Comparison of ENCODE assay signal across 24 mouse cellular contexts in genomic region chr9:71643611-71644010, GRCm38 (mm10). TPM values are rescaled to one million over a fixed set of nuclear protein-coding genes. Genes with fewer than 3 reads are reported as not detected.
DNase-seq lines count a peak whose midpoint lies in the region; ATAC-seq and TF ChIP-seq lines count a peak whose summit lies in the region.
"Had no signal": no experiment of that assay in that cellular context is flagged by ENCODE, and none has a peak within 500 bp of the region (broad histone marks: within the 10 kb centered on the region; RNA-seq: fewer than 3 reads in every experiment).

No protein-coding gene starts in this region.

- H3K27ac ChIP-seq in heart, adult 2 months, result no peak overlapping the region
- H3K27ac ChIP-seq in heart, embryonic 12.5 days (ENCODE audit: poor library complexity, severe bottlenecking), result no peak overlapping the region
- no peak overlapping the region for H3K27ac ChIP-seq in liver, adult 2 months (replicated peaks; ENCODE audit: insufficient read depth, low read depth, low read length)
- no peak overlapping the region for H3K27ac ChIP-seq in liver, embryonic 11.5 days (ENCODE audit: low read depth, low read length)
- H3K27ac ChIP-seq: embryonic facial prominence, embryonic 15.5 days; forebrain, embryonic 10.5 days; gastrocnemius, adult 2 months; hindbrain, embryonic 13.5 days had no signal

- TF ChIP-seq CTCF in heart, adult 2 months (IDR thresholded peaks at IDR 0.05), result peak; percentile 19
- peak; percentile 14; the same call in 1 of the 2 replicates for TF ChIP-seq CTCF in liver, adult 2 months (IDR thresholded peaks at IDR 0.05; ENCODE audit: low read depth, low read length)
- peak; percentile 36 for TF ChIP-seq CTCF in E14TG2a.4 (conservative IDR thresholded peaks at IDR 0.05; ENCODE audit: low read length)

- intact Hi-C loops in heart, adult 2 months (cut with DNase I), result no loop called here
- intact Hi-C loops in left cerebral cortex, postnatal 36 days (cut with DNase I), result loop anchor here (10.0 kb wide), 1 partner anchor 761 kb away; no protein-coding TSS in a partner anchor

- H3K4me3 ChIP-seq in heart, adult 2 months, result no peak overlapping the region
- no peak overlapping the region for H3K4me3 ChIP-seq in heart, embryonic 12.5 days
- no peak overlapping the region for H3K4me3 ChIP-seq in liver, adult 2 months (ENCODE audit: insufficient read depth, low read depth, low read length)
- no peak overlapping the region for H3K4me3 ChIP-seq in liver, embryonic 11.5 days (ENCODE audit: low read depth, low read length)
- no peak overlapping the region for H3K4me3 ChIP-seq in E14TG2a.4 (replicated peaks; ENCODE audit: low read length)
- H3K4me3 ChIP-seq: embryonic facial prominence, embryonic 15.5 days; erythroblast, embryonic 14.5 days; forebrain, embryonic 10.5 days; gastrocnemius, adult 2 months; hindbrain, embryonic 13.5 days had no signal

- H3K9me3 ChIP-seq in heart, embryonic 12.5 days (replicated peaks), result no peaks in the 10 kb centered on the region; the same call in 1 of the 2 replicates
- H3K9me3 ChIP-seq in liver, embryonic 11.5 days (ENCODE audit: control insufficient read depth, low read length), result no peaks in the 10 kb centered on the region
- H3K9me3 ChIP-seq in E14TG2a.4 (ENCODE audit: low read length), result no peaks in the 10 kb centered on the region
- H3K9me3 ChIP-seq: hindbrain, embryonic 13.5 days had no signal

- no peak overlapping the region for H3K4me2 ChIP-seq in heart, embryonic 12.5 days
- H3K4me2 ChIP-seq in liver, embryonic 11.5 days, result no peak overlapping the region
- H3K4me2 ChIP-seq: embryonic facial prominence, embryonic 15.5 days; hindbrain, embryonic 13.5 days had no signal

- no peak overlapping the region for H3K9ac ChIP-seq in heart, adult 2 months (ENCODE audit: low read depth, low read length)
- H3K9ac ChIP-seq in heart, embryonic 12.5 days, result no peak overlapping the region
- H3K9ac ChIP-seq in liver, adult 2 months (ENCODE audit: low read depth, low read length), result no peak overlapping the region
- H3K9ac ChIP-seq in liver, embryonic 11.5 days (ENCODE audit: low read depth, low read length), result no peak overlapping the region
- H3K9ac ChIP-seq: embryonic facial prominence, embryonic 15.5 days; hindbrain, embryonic 13.5 days had no signal

- no peaks in the 10 kb centered on the region for H3K27me3 ChIP-seq in heart, adult 2 months (ENCODE audit: control insufficient read depth, insufficient read depth, low read length)
- no peaks in the 10 kb centered on the region for H3K27me3 ChIP-seq in heart, embryonic 12.5 days (replicated peaks)
- no peaks in the 10 kb centered on the region for H3K27me3 ChIP-seq in liver, adult 2 months (ENCODE audit: control insufficient read depth, insufficient read depth, low read length)
- no peaks in the 10 kb centered on the region for H3K27me3 ChIP-seq in liver, embryonic 11.5 days (replicated peaks; ENCODE audit: control insufficient read depth, insufficient read depth, low read length)
- H3K27me3 ChIP-seq in E14TG2a.4 (ENCODE audit: insufficient read depth, low read length), result no peaks in the 10 kb centered on the region
- H3K27me3 ChIP-seq: embryonic facial prominence, embryonic 15.5 days; hindbrain, embryonic 13.5 days had no signal

- no peaks in the 10 kb centered on the region; the same call in 1 of the 2 replicates for H3K4me1 ChIP-seq in heart, adult 2 months (ENCODE audit: control insufficient read depth, insufficient read depth, low read length)
- peaks cover 23% of the 10 kb centered on the region for H3K4me1 ChIP-seq in heart, embryonic 12.5 days (replicated peaks)
- H3K4me1 ChIP-seq in liver, adult 2 months (ENCODE audit: control insufficient read depth, insufficient read depth, low read length), result no peaks in the 10 kb centered on the region
- no peaks in the 10 kb centered on the region for H3K4me1 ChIP-seq in liver, embryonic 11.5 days (replicated peaks; ENCODE audit: control insufficient read depth, insufficient read depth, low read length)
- peaks cover under 1% of the 10 kb centered on the region for H3K4me1 ChIP-seq in E14TG2a.4 (replicated peaks; ENCODE audit: low read depth, low read length)
- H3K4me1 ChIP-seq: embryonic facial prominence, embryonic 15.5 days; hindbrain, embryonic 13.5 days had no signal

- H3K79me2 ChIP-seq in heart, adult 2 months (replicated peaks; ENCODE audit: control insufficient read depth, insufficient read depth, low read length), result no peaks in the 10 kb centered on the region
- no peaks in the 10 kb centered on the region for H3K79me2 ChIP-seq in liver, adult 2 months (ENCODE audit: control insufficient read depth, insufficient read depth, low read length)

- H3K36me3 ChIP-seq in heart, adult 2 months (ENCODE audit: control insufficient read depth, insufficient read depth, low read length), result no peaks in the 10 kb centered on the region
- peaks cover 71% of the 10 kb centered on the region for H3K36me3 ChIP-seq in heart, embryonic 12.5 days
- H3K36me3 ChIP-seq in liver, adult 2 months (ENCODE audit: control insufficient read depth, insufficient read depth, low read length), result peaks cover 16% of the 10 kb centered on the region
- peaks cover 7% of the 10 kb centered on the region; the same call in 1 of the 2 replicates for H3K36me3 ChIP-seq in liver, embryonic 11.5 days (ENCODE audit: control insufficient read depth, insufficient read depth, low read length)
- H3K36me3 ChIP-seq in E14TG2a.4 (ENCODE audit: insufficient read depth, low read length), result no peaks in the 10 kb centered on the region
- H3K36me3 ChIP-seq: hindbrain, embryonic 13.5 days had no signal

- no peak for TF ChIP-seq POLR2A in heart, adult 2 months (IDR thresholded peaks at IDR 0.05; ENCODE audit: insufficient read depth, low read depth, low read length)
- no peak for TF ChIP-seq POLR2A in liver, adult 2 months (IDR thresholded peaks at IDR 0.05; ENCODE audit: extremely low read depth, insufficient read depth, low read length)

- TF ChIP-seq EP300 in heart, adult 2 months (IDR thresholded peaks at IDR 0.05; ENCODE audit: insufficient read depth, low read depth, low read length), result no peak

- ATAC-seq in heart, embryonic 12.5 days (ENCODE audit: insufficient number of reproducible peaks, low FRiP score), result no peak
- no peak for ATAC-seq in liver, embryonic 11.5 days (replicated peaks; ENCODE audit: low FRiP score)
- ATAC-seq: forebrain, embryonic 14.5 days had no signal

- WGBS in heart, adult 2 months, result 95% methylated on average over 4 of the region's 4 CpGs
- 87% methylated on average over 4 of the region's 4 CpGs for WGBS in heart, embryonic 12.5 days
- WGBS in liver, adult 2 months, result 98% methylated on average over 4 of the region's 4 CpGs
- 87% methylated on average over 4 of the region's 4 CpGs for WGBS in liver, embryonic 11.5 days

- no peak for DNase-seq in heart, adult 2 months
- no peak for DNase-seq in liver, adult 2 months (ENCODE audit: extremely low read depth, low read depth, low spot score)
- DNase-seq in liver, embryonic 11.5 days (ENCODE audit: low spot score), result no peak
- peak; percentile 66 for DNase-seq in R1 (ENCODE audit: low read depth, low spot score)
- no peak for DNase-seq in urinary bladder, postnatal 14 days (ENCODE audit: low spot score)
- no peak for DNase-seq in left cerebral cortex, postnatal 36 days (ENCODE audit: low spot score in 2 of 2)
- DNase-seq: adrenal gland, adult 8-10 months; B cell, adult 2 months; cerebellum, adult 11 months; cerebellum, adult 8-10 months; cerebellum, postnatal 14 days; embryo, embryonic 11 days; gastrocnemius, adult 2 months; gastrocnemius, postnatal 25 days; heart, postnatal 10 days; heart, postnatal 4 days had no signal

RNA-seq across cellular contexts. Expression of gene Myzap, which starts 51.5 kb away (rescaled TPM):
- total RNA-seq in heart, adult 2 months (2021), result 100 to 1,000 TPM; 359 to 430 TPM
- polyA plus RNA-seq in heart, adult 2 months (2012; rRNA removed), result 163 and 284 TPM in 2 replicates
- 64.7 and 65.3 TPM in 2 replicates for polyA plus RNA-seq in heart, embryonic 12.5 days (2016; fragmentation: Nextera tagmentation; extraction: Ambion mirVana)
- total RNA-seq in liver, adult 2 months (2014; rRNA removed), result 1.5 TPM in 2 replicates
- polyA plus RNA-seq in liver, adult 2 months (2012; rRNA removed), result 0.25 and 0.51 TPM in 2 replicates
- 9.1 and 9.8 TPM in 2 replicates for polyA plus RNA-seq in liver, embryonic 11.5 days (2014; fragmentation: Nextera tagmentation; extraction: Ambion mirVana)
- 1 to 10 TPM in 1 of 2 experiments, under 1 TPM in 1; 0.86 to 3.1 TPM for total RNA-seq in left cerebral cortex, postnatal 36 days (2021)
- total RNA-seq: granulocyte monocyte progenitor cell, adult 5-6 weeks had no signal
- polyA plus RNA-seq: erythroblast, embryonic 14.5 days had no signal
